Mouse (Mus musculus) ES-Bruce4 (cell line): ENCODE measurements at regions not wholly inside any gene's neighbourhood (a gene's known extent, or its start where the extent isn't known, plus 50 kb on each side); places are given as distances from the start of the nearest gene placed in this dataset.

ENCODE experiments used
- CTCF ChIP-seq: IDR thresholded peaks from one replicate; pipeline ENCODE4 v1.8.1; 2011; ENCODE audit warnings: low read depth, low read length
- EP300 ChIP-seq: IDR thresholded peaks from 2 replicates; pipeline ENCODE4 v1.6.1; 2011; ENCODE audit warnings: low read depth, low read length; ENCODE audit not compliant: insufficient read depth
- POLR2A ChIP-seq: IDR thresholded peaks from one replicate; pipeline ENCODE4 v1.8.1; 2011; ENCODE audit warnings: low read length; ENCODE audit not compliant: insufficient read depth

DNA sequence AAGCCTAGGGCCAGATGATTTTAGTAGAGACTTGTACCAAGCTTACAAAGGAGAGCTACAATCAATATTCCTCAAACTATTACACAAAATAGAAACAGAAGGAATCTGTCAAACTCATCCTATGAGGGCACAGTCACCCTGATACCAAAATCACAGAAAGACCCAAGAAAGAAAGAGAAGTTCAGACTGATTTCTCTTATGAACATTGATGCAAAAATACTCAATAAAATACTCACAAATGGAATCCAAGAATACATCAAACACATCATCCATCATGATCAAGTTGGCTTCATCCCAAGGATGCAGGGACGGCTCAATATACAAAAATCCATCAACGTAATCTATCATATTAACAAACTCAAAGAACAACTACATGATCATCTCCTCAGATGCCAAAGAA lies 377.9 kb upstream of the Ercc4 start:
- TF ChIP-seq POLR2A: no peak
- TF ChIP-seq CTCF: no peak
- no peak for TF ChIP-seq EP300
